Mouse (Mus musculus) heart, embryonic 11.5 days (tissue): ENCODE results near the gene Sorl1. TPM values are rescaled to one million over a fixed set of nuclear protein-coding genes. Genes with fewer than 3 reads are reported as not detected.

Experiments used
- ATAC-seq: fragments of 200-750 bp; cut with Nextera tagmentation; replicated peaks from 2 replicates; pipeline ENCODE4 v1.8.0; 2017; ENCODE audit warnings: moderate library complexity; ENCODE audit not compliant: insufficient number of reproducible peaks, low FRiP score, low TSS enrichment
- H3K27ac ChIP-seq: fragments of 300-500 bp; sonication (generic); 2 replicates; pipeline ENCODE4 v1.5.1; 2014; ENCODE audit warnings: mild to moderate bottlenecking, low read depth, low read length
- H3K27me3 ChIP-seq: fragments of 300-500 bp; sonication (generic); 2 replicates; pipeline ENCODE4 v1.6.1; 2014; ENCODE audit warnings: mild to moderate bottlenecking, low read length, mixed read lengths; ENCODE audit not compliant: control insufficient read depth, insufficient read depth
- H3K36me3 ChIP-seq: fragments of 300-500 bp; sonication (generic); 2 replicates; pipeline ENCODE4 v1.6.1; 2014; ENCODE audit warnings: mild to moderate bottlenecking, low read length, moderate library complexity, mixed read lengths; ENCODE audit not compliant: control insufficient read depth, insufficient read depth
- H3K4me1 ChIP-seq: fragments of 300-500 bp; sonication (generic); 2 replicates; pipeline ENCODE4 v1.6.1; 2014; ENCODE audit warnings: low read length; ENCODE audit not compliant: control insufficient read depth, insufficient read depth
- H3K4me2 ChIP-seq: fragments of 300-500 bp; sonication (generic); 2 replicates; pipeline ENCODE4 v1.6.1; 2014; ENCODE audit warnings: mild to moderate bottlenecking, moderate library complexity
- H3K4me3 ChIP-seq: fragments of 300-500 bp; sonication (generic); 2 replicates; pipeline ENCODE4 v1.5.1; 2014; ENCODE audit warnings: low read depth, low read length
- H3K9ac ChIP-seq: fragments of 300-500 bp; sonication (generic); 2 replicates; pipeline ENCODE4 v1.6.1; 2014; ENCODE audit warnings: mild to moderate bottlenecking, low read depth, low read length, moderate library complexity
- H3K9me3 ChIP-seq: fragments of 300-500 bp; sonication (generic); replicated peaks from 2 replicates; pipeline ENCODE4 v1.6.1; 2016; ENCODE audit warnings: low read length; ENCODE audit not compliant: control insufficient read depth
- WGBS: fragments of 180-500 bp; shearing (Covaris S2); extraction: QIAGEN DNeasy Blood & Tissue Kit; methylation state at CpG from one replicate; pipeline ENCODE4 v1.1.7; 2014; ENCODE audit not compliant: insufficient replicate concordance; 5-methylcytosine and 5-hydroxymethylcytosine counted together
- polyA plus RNA-seq: library from polyadenylated mRNA; unstranded; fragments of >200 nt; fragmentation: Nextera tagmentation; extraction: Ambion mirVana; gene quantifications from 2 replicates; pipeline ENCODE4 v1.2.1, GENCODE M21; 2014

Gene Sorl1
- polyA plus RNA-seq, 1 experiment from 2014 or later: 7.6 TPM

DNA sequence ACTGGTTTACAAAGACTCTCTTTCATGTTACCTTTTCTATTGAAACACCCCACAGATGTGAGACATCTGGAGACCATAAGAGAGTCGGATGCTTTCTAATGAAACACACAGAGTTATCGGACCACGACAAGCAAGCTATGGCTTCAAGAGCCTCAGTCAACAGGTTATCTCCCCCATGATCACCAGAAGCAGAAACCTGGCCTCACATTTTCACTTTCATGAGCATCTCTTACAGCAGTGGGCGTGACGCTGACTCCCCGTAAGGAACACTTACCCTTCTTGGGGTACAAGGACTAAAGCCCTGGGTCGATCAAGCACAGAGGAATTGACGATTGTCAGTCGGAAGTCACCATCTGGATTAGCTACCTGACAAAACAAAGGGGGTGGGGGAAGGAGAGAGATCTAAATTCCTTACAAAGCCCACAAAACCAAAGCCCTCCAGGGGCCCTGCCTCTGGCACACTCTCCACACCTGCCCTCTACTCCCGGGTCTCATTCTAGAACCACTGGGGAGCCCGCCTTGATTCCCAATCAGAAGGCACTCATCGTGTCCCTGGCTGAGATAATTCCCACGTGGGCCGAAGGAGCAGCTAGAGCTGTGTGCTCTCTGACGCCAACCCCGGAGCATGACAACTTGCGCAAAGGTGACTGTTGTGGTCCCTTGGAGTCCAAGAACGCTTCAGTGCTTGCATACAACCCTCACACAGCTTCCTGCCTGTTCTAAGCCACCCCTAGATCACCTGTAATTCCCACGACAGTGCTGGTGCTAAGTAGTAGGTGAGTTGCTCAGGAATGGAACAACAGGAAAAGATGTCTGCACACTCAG is 90.6 kb downstream of the Sorl1 start:
- 63% methylated on average over 19 of the region's 19 CpGs for WGBS
- Histone ChIP-seq H3K27ac (no peak overlapping the region), H3K36me3 (no peaks in the 10 kb centered on the region), H3K9ac (no peak overlapping the region), H3K4me3 (no peak overlapping the region), H3K9me3 (no peaks in the 10 kb centered on the region), H3K4me1 (no peaks in the 10 kb centered on the region; the same call in 1 of the 2 replicates), H3K4me2 (no peak overlapping the region), H3K27me3 (no peaks in the 10 kb centered on the region)
- ATAC-seq: no peak

- WGBS: 58% methylated on average over 9 of the region's 9 CpGs
- ATAC-seq: no peak
- Histone ChIP-seq H3K4me2 (no peak overlapping the region), H3K4me1 (no peaks in the 10 kb centered on the region; the same call in 1 of the 2 replicates), H3K36me3 (no peaks in the 10 kb centered on the region), H3K9me3 (no peaks in the 10 kb centered on the region), H3K9ac (no peak overlapping the region), H3K27ac (no peak overlapping the region), H3K27me3 (no peaks in the 10 kb centered on the region), H3K4me3 (no peak overlapping the region)
Observed at GRCm38 (mm10) chr9:42032419-42032818, 91.7 kb downstream of the Sorl1 start.

GRCm38 (mm10) chr9:42028807-42029206 is 95.3 kb downstream of the Sorl1 start:
- H3K9me3 ChIP-seq: no peaks in the 10 kb centered on the region
- ATAC-seq: no peak

GRCm38 (mm10) chr9:42024257-42024656 is 99.8 kb downstream of the Sorl1 start:
- 67% methylated on average over 9 of the region's 9 CpGs for WGBS
- no peak overlapping the region for H3K4me3 ChIP-seq
- no peaks in the 10 kb centered on the region for H3K9me3 ChIP-seq
- no peak overlapping the region for H3K27ac ChIP-seq
- no peak overlapping the region for H3K9ac ChIP-seq
- no peak overlapping the region for H3K4me2 ChIP-seq
- peaks cover 5% of the 10 kb centered on the region for H3K4me1 ChIP-seq
- H3K36me3 ChIP-seq: no peaks in the 10 kb centered on the region
- no peak for ATAC-seq
- H3K27me3 ChIP-seq: no peaks in the 10 kb centered on the region

More at GRCm38 (mm10) chr9:42028807-42029206, 95.3 kb downstream of the Sorl1 start:
- H3K4me3 ChIP-seq: no peak overlapping the region
- no peak overlapping the region for H3K9ac ChIP-seq
- H3K36me3 ChIP-seq: no peaks in the 10 kb centered on the region
- H3K27me3 ChIP-seq: no peaks in the 10 kb centered on the region
- H3K4me1 ChIP-seq: no peaks in the 10 kb centered on the region; the same call in 1 of the 2 replicates
- no peak overlapping the region for H3K27ac ChIP-seq
- no peak overlapping the region for H3K4me2 ChIP-seq
- WGBS: 66% methylated on average over 4 of the region's 4 CpGs

- no peaks in the 10 kb centered on the region for H3K36me3 ChIP-seq
- no peak overlapping the region for H3K27ac ChIP-seq
- no peak overlapping the region for H3K9ac ChIP-seq
- H3K4me3 ChIP-seq: no peak overlapping the region
- H3K9me3 ChIP-seq: no peaks in the 10 kb centered on the region
- no peaks in the 10 kb centered on the region for H3K27me3 ChIP-seq
- H3K4me1 ChIP-seq: peaks cover 6% of the 10 kb centered on the region; the same call in 1 of the 2 replicates
- H3K4me2 ChIP-seq: no peak overlapping the region
- WGBS: 57% methylated on average over 3 of the region's 3 CpGs
- no peak for ATAC-seq
Observed at GRCm38 (mm10) chr9:42023383-42023782, 100.7 kb downstream of the Sorl1 start.

GRCm38 (mm10) chr9:42022318-42022717 is 101.8 kb downstream of the Sorl1 start:
- H3K9me3 ChIP-seq: no peaks in the 10 kb centered on the region
- no peak overlapping the region for H3K4me2 ChIP-seq
- peaks cover 6% of the 10 kb centered on the region; the same call in 1 of the 2 replicates for H3K4me1 ChIP-seq
- H3K36me3 ChIP-seq: no peaks in the 10 kb centered on the region
- H3K9ac ChIP-seq: no peak overlapping the region
- no peak overlapping the region for H3K4me3 ChIP-seq
- no peak for ATAC-seq
- H3K27me3 ChIP-seq: no peaks in the 10 kb centered on the region
- H3K27ac ChIP-seq: no peak overlapping the region
- 86% methylated on average over 12 of the region's 12 CpGs for WGBS

DNA sequence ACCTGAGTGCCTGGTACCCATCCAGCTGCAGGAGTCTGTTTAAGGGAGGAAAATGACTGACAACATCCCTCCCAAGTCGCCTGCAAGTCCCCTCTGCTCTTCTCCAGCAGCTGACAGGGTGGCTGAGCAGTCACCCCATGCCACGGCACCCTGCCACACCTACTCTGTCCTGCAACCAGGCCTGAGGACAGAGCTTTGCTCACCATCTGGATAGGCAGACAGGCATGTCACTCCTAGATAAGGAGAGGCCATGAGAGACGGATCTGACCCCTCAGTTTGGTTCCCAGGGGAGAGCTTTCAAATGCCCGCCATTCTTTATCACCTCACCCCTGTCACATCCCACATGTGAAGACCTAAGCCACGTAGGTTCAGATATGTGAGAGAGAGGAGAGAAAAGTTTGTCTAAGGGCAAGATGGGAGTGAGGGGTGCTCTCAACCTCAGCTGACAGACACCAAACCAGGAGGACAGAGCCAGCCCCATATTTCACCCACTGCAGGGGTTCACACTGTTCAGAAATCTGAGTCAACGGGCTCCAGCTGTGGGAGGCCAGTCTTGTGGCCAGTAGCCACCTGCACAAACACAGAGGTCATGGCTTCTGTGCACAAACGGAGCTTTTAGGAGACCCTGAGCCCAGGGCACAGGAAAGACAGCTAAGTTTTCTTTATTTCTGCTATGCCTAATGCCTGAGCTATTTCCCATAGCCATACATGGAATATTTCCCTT is 104.6 kb downstream of the Sorl1 start:
- Histone ChIP-seq H3K27me3 (no peaks in the 10 kb centered on the region), H3K27ac (no peak overlapping the region), H3K9ac (no peak overlapping the region), H3K4me1 (peaks cover 6% of the 10 kb centered on the region; the same call in 1 of the 2 replicates), H3K4me2 (no peak overlapping the region), H3K4me3 (no peak overlapping the region), H3K36me3 (no peaks in the 10 kb centered on the region), H3K9me3 (peaks cover 2% of the 10 kb centered on the region; the same call in 1 of the 2 replicates)
- WGBS: 19% methylated on average over 7 of the region's 7 CpGs
- no peak for ATAC-seq

- Histone ChIP-seq H3K4me3 (no peak overlapping the region), H3K27ac (no peak overlapping the region), H3K4me2 (no peak overlapping the region), H3K9ac (no peak overlapping the region), H3K4me1 (no peaks in the 10 kb centered on the region), H3K36me3 (no peaks in the 10 kb centered on the region), H3K27me3 (no peaks in the 10 kb centered on the region), H3K9me3 (no peaks in the 10 kb centered on the region)
- no peak for ATAC-seq
- 86% methylated on average over 5 of the region's 5 CpGs for WGBS
Observed at GRCm38 (mm10) chr9:42008501-42008900, 115.6 kb downstream of the Sorl1 start.
